Mouse (Mus musculus) kidney, adult 2 months (tissue): ENCODE measurements around the gene B4galt3. TPM values are rescaled to one million over a fixed set of nuclear protein-coding genes. Genes with fewer than 3 reads are reported as not detected.

ENCODE experiments used
- DNase-seq: peaks from one replicate; pipeline ENCODE4 v3.0.0; 2021
- H3K27ac ChIP-seq: fragments of 200-500 bp; 2 replicates; pipeline ENCODE4 v1.5.1; 2012; ENCODE audit warnings: low read depth, low read length, control low read depth, inconsistent platforms; ENCODE audit not compliant: insufficient read depth
- H3K27me3 ChIP-seq: fragments of 200-500 bp; replicated peaks from 2 replicates; pipeline ENCODE4 v1.6.1; 2012; ENCODE audit warnings: mild to moderate bottlenecking, moderate library complexity, low read length, inconsistent platforms; ENCODE audit not compliant: control insufficient read depth, insufficient read depth
- H3K36me3 ChIP-seq: fragments of 200-500 bp; 2 replicates; pipeline ENCODE4 v1.6.1; 2012; ENCODE audit warnings: mild to moderate bottlenecking, moderate library complexity, low read length, inconsistent platforms; ENCODE audit not compliant: control insufficient read depth, insufficient read depth
- H3K4me1 ChIP-seq: fragments of 200-500 bp; 2 replicates; pipeline ENCODE4 v1.6.1; 2011; ENCODE audit warnings: low read length; ENCODE audit not compliant: control insufficient read depth, insufficient read depth
- H3K4me3 ChIP-seq: fragments of 200-500 bp; 2 replicates; pipeline ENCODE4 v1.5.1; 2011; ENCODE audit warnings: mild to moderate bottlenecking, low read depth, low read length, control low read depth; ENCODE audit not compliant: insufficient read depth
- CTCF ChIP-seq: fragments of 200-500 bp; conservative IDR thresholded peaks from 2 replicates; pipeline ENCODE4 v1.5.1; 2011; ENCODE audit warnings: low read depth, mild to moderate bottlenecking, control low read depth, low read length, moderate library complexity, mixed read lengths; ENCODE audit not compliant: insufficient read depth, insufficient read length
- POLR2A ChIP-seq: fragments of 200-500 bp; IDR thresholded peaks from one replicate; pipeline ENCODE4 v1.6.1; 2011; ENCODE audit warnings: low read depth, low read length, control low read depth
- WGBS: fragments of 180-500 bp; shearing (Covaris S2); methylation state at CpG from one replicate; pipeline ENCODE4 v1.1.7; 2018; 5-methylcytosine and 5-hydroxymethylcytosine counted together
- polyA plus RNA-seq: library from polyadenylated mRNA; depleted of rRNA; stranded (reverse); fragments of >200 nt; gene quantifications from 2 replicates; pipeline ENCODE4 v1.2.3, GENCODE M21; 2012; rRNA removed

The B4galt3 gene
- polyA plus RNA-seq, 1 experiment = 58.9 TPM

DNA sequence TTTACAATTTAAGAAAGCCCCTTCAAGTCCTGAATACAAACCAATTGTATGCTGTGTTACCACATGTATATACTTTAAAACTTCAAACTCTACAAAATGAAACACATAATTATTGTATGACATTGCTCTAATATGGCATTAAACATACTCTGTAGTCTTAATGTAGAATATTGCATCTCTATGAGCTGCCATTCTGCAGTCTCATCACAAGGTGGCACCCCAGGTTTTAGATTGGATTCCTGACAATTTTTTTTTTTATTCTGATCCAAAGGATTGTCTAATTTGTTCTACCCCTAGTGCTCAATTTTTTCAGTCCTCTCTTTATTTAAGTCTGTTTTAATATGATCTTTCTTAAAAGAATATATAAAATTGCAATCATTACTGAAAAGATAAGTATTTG is 51.3 kb downstream of the B4galt3 start:
- Histone ChIP-seq H3K27ac (no peak overlapping the region), H3K27me3 (no peaks in the 10 kb centered on the region), H3K4me1 (peaks cover 2% of the 10 kb centered on the region; the same call in 1 of the 2 replicates), H3K4me3 (no peak overlapping the region), H3K36me3 (no peaks in the 10 kb centered on the region)
- no peak for DNase-seq
- TF ChIP-seq POLR2A (no peak), CTCF (no peak)

DNA sequence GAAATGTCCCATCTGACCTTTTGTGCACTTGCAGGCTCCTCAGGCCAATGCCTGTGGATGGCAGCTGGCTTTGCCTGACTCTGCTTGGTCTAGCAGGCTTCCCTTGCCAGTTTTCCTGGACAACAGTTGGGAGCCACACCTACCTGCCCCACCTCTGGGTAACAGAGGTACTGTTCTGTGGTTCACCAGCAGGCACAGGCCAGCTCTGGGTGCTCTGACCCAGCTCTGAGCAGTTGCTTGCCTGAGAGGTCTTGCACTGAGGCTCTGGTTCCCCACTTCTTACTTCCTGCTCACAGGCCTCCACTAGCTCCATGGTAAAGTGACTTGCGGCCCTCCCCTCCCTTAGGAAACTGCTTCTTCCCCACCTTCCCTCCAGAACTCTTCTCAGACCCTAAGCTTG is 51.9 kb downstream of the B4galt3 start:
- H3K4me1 ChIP-seq = peaks cover 2% of the 10 kb centered on the region; the same call in 1 of the 2 replicates
- 80% methylated on average over 1 of the region's 1 CpGs for WGBS
- no peak for TF ChIP-seq POLR2A
- TF ChIP-seq CTCF = 0 out of 2 replicates have a peak, but pooled peaks have one; percentile 13
- no peaks in the 10 kb centered on the region for H3K27me3 ChIP-seq
- peak; percentile 70 for DNase-seq
- H3K27ac ChIP-seq = peak overlapping the region; percentile 79
- no peaks in the 10 kb centered on the region for H3K36me3 ChIP-seq
- H3K4me3 ChIP-seq = no peak overlapping the region

DNA sequence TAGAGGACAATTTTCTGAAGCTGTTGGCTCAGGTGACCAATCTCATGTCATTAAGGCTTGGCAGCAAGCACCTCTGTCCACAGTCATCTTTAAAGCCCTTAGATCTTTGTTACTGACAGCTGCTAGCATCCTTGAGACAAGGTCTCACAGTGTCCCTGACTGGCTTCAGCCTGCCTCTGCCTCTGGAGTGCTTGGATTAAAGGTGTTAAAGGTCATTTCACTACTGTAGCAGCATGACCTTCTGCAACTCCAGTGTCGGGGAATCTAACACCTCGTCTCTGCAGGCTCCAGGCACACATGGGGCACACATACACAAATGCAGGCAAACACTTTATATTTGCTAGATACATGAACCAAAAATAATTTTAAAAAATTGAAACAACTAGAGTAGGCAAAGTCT is 55.4 kb downstream of the B4galt3 start:
- Histone ChIP-seq H3K4me1 (peaks cover 6% of the 10 kb centered on the region; the same call in 1 of the 2 replicates), H3K27ac (no peak overlapping the region), H3K27me3 (no peaks in the 10 kb centered on the region), H3K36me3 (no peaks in the 10 kb centered on the region), H3K4me3 (no peak overlapping the region)
- TF ChIP-seq POLR2A = no peak
- TF ChIP-seq CTCF = no peak
- DNase-seq = no peak
- WGBS = 51% methylated on average over 2 of the region's 2 CpGs

Other genes starting within 250 kb of the B4galt3 start
- 4.8 and 6.4 TPM in 2 replicates for gene Fcgr3, start 205.4 kb upstream of the B4galt3 start, polyA plus RNA-seq
- gene Cfap126, start 156.4 kb upstream of the B4galt3 start, polyA plus RNA-seq = 15.6 and 16.7 TPM in 2 replicates
- 814 and 951 TPM in 2 replicates for gene Sdhc, start 119.7 kb upstream of the B4galt3 start, polyA plus RNA-seq
- 3.5 and 7.7 TPM in 2 replicates for gene Mpz, start 119.6 kb upstream of the B4galt3 start, polyA plus RNA-seq
- gene Pcp4l1, start 74.1 kb upstream of the B4galt3 start, polyA plus RNA-seq = 11.2 and 12.8 TPM in 2 replicates
- 0.48 and 0.67 TPM in 2 replicates for gene Nr1i3, start 56.4 kb upstream of the B4galt3 start, polyA plus RNA-seq
- gene Tomm40l, start 47.8 kb upstream of the B4galt3 start, polyA plus RNA-seq = 46.4 and 51.8 TPM in 2 replicates
- gene Apoa2, start 45.3 kb upstream of the B4galt3 start, polyA plus RNA-seq = 19.8 and 20.8 TPM in 2 replicates
- gene Fcer1g, start 36.0 kb upstream of the B4galt3 start, polyA plus RNA-seq = 35.8 and 46.8 TPM in 2 replicates
- gene Adamts4, start 19.9 kb upstream of the B4galt3 start, polyA plus RNA-seq = 1.2 and 1.5 TPM in 2 replicates
- 374 and 559 TPM in 2 replicates for gene Ndufs2, start 18.9 kb upstream of the B4galt3 start, polyA plus RNA-seq
- 51.5 and 63.2 TPM in 2 replicates for gene Ppox, start 10.9 kb downstream of the B4galt3 start, polyA plus RNA-seq
- 47.8 and 53.4 TPM in 2 replicates for gene Usp21, start 17.7 kb downstream of the B4galt3 start, polyA plus RNA-seq
- 43.1 and 59.5 TPM in 2 replicates for gene Ufc1, start 24.7 kb downstream of the B4galt3 start, polyA plus RNA-seq
- gene Dedd, start 58.8 kb downstream of the B4galt3 start, polyA plus RNA-seq = 46.7 and 48.6 TPM in 2 replicates
- gene Nit1, start 75.3 kb downstream of the B4galt3 start, polyA plus RNA-seq = 207 and 209 TPM in 2 replicates
- gene Pfdn2, start 75.3 kb downstream of the B4galt3 start, polyA plus RNA-seq = 17.1 and 37.0 TPM in 2 replicates
- gene Klhdc9, start 90.5 kb downstream of the B4galt3 start, polyA plus RNA-seq = 6.9 and 7.1 TPM in 2 replicates
- 2.3 TPM in 2 replicates for gene Nectin4, start 99.8 kb downstream of the B4galt3 start, polyA plus RNA-seq
- gene Arhgap30, start 118.6 kb downstream of the B4galt3 start, polyA plus RNA-seq = 1.6 and 4.8 TPM in 2 replicates
- 56.8 and 59.0 TPM in 2 replicates for gene Usf1, start 141.0 kb downstream of the B4galt3 start, polyA plus RNA-seq
- 77.3 and 79.7 TPM in 2 replicates for gene Tstd1, start 148.5 kb downstream of the B4galt3 start, polyA plus RNA-seq
- 88.7 and 106 TPM in 2 replicates for gene F11r, start 167.2 kb downstream of the B4galt3 start, polyA plus RNA-seq
- gene Alyref2, start 233.2 kb downstream of the B4galt3 start, polyA plus RNA-seq = 3.2 and 3.3 TPM in 2 replicates